In the genomic region with DNA sequence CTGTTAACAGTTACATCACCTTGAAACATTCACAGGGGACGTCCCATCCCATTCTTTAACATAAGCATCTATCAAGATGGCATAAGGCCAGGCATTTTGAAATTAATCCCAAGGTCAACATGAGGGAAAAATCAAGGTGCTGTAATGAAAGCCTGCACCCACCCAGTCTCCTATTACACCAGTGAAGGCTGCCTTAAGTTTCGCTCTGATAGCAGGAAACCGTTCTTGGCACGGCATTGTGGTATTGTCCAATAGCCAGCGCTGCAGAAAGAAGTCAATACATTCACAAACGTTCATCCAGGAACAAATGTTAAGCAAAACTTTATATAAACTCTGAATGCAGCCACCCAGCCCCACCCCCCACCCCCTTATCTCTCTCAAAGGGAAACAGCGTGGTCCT, we compare ENCODE assay signal across 8 mouse cellular contexts. TPM values are rescaled to one million over a fixed set of nuclear protein-coding genes. Genes with fewer than 3 reads are reported as not detected.
DNase-seq lines count a peak whose midpoint lies in the region; ATAC-seq lines count a peak whose summit lies in the region.
"Had no signal": no experiment of that assay in that cellular context is flagged by ENCODE, and none has a peak within 500 bp of the region (broad histone marks: within the 10 kb centered on the region; RNA-seq: fewer than 3 reads in every experiment).

No protein-coding gene starts in this region.

- DNase-seq in midbrain, embryonic 11.5 days (ENCODE audit: low spot score, missing footprints), result no peak
- DNase-seq in kidney, postnatal 36 days, result peak; percentile 64 to 70
- no peak for DNase-seq in retina, embryonic 14.5 days (ENCODE audit: low spot score)
- DNase-seq in embryo, embryonic 10 days (ENCODE audit: low spot score), result no peak
- DNase-seq in thymus, postnatal 25 days, result no peak

- H3K4me1 ChIP-seq in midbrain, embryonic 15.5 days, result peaks cover 8% of the 10 kb centered on the region; the same call in 1 of the 2 replicates
- H3K4me1 ChIP-seq in midbrain, embryonic 11.5 days (ENCODE audit: control insufficient read depth, insufficient read depth, low read length), result no peaks in the 10 kb centered on the region; the same call in 1 of the 2 replicates
- peaks cover 61% of the 10 kb centered on the region for H3K4me1 ChIP-seq in heart, embryonic 13.5 days

- no peak overlapping the region for H3K9ac ChIP-seq in midbrain, embryonic 15.5 days
- H3K9ac ChIP-seq in midbrain, embryonic 11.5 days (ENCODE audit: low read length), result no peak overlapping the region
- peak overlapping the region; percentile 6; the same call in 1 of the 2 replicates for H3K9ac ChIP-seq in heart, embryonic 13.5 days

- H3K27me3 ChIP-seq in midbrain, embryonic 15.5 days (replicated peaks), result no peaks in the 10 kb centered on the region
- no peaks in the 10 kb centered on the region for H3K27me3 ChIP-seq in midbrain, embryonic 11.5 days (ENCODE audit: control insufficient read depth, insufficient read depth, low read length)
- no peaks in the 10 kb centered on the region for H3K27me3 ChIP-seq in heart, embryonic 13.5 days (replicated peaks)

- H3K9me3 ChIP-seq in midbrain, embryonic 15.5 days, result no peaks in the 10 kb centered on the region
- no peaks in the 10 kb centered on the region for H3K9me3 ChIP-seq in midbrain, embryonic 11.5 days (ENCODE audit: control insufficient read depth, low read length)
- peaks cover 5% of the 10 kb centered on the region; the same call in 1 of the 2 replicates for H3K9me3 ChIP-seq in heart, embryonic 13.5 days

- 53% methylated on average over 7 of the region's 7 CpGs for WGBS in midbrain, embryonic 15.5 days
- WGBS in midbrain, embryonic 11.5 days, result 62% methylated on average over 7 of the region's 7 CpGs
- 32% methylated on average over 7 of the region's 7 CpGs for WGBS in heart, embryonic 13.5 days

- no peak overlapping the region for H3K4me2 ChIP-seq in midbrain, embryonic 15.5 days
- no peak overlapping the region for H3K4me2 ChIP-seq in midbrain, embryonic 11.5 days
- peak overlapping the region; percentile 44 for H3K4me2 ChIP-seq in heart, embryonic 13.5 days

- no peak for ATAC-seq in midbrain, embryonic 15.5 days (replicated peaks)
- no peak for ATAC-seq in midbrain, embryonic 11.5 days (ENCODE audit: low FRiP score)
- no peak for ATAC-seq in heart, embryonic 13.5 days (ENCODE audit: extremely low read depth, insufficient number of reproducible peaks, low FRiP score, low TSS enrichment)
- ATAC-seq: intestine, postnatal 0 days had no signal

- H3K36me3 ChIP-seq in midbrain, embryonic 15.5 days (replicated peaks), result no peaks in the 10 kb centered on the region
- no peaks in the 10 kb centered on the region for H3K36me3 ChIP-seq in midbrain, embryonic 11.5 days (ENCODE audit: control insufficient read depth, insufficient read depth, low read length)
- no peaks in the 10 kb centered on the region for H3K36me3 ChIP-seq in heart, embryonic 13.5 days

- H3K4me3 ChIP-seq in midbrain, embryonic 15.5 days, result no peak overlapping the region
- H3K4me3 ChIP-seq in midbrain, embryonic 11.5 days (ENCODE audit: low read depth, low read length), result no peak overlapping the region
- H3K4me3 ChIP-seq in heart, embryonic 13.5 days, result no peak overlapping the region

- 0 out of 2 replicates have a peak overlapping the region, but pooled peaks have one; percentile 8 for H3K27ac ChIP-seq in midbrain, embryonic 15.5 days
- no peak overlapping the region for H3K27ac ChIP-seq in midbrain, embryonic 11.5 days (ENCODE audit: low read depth, low read length)
- H3K27ac ChIP-seq in heart, embryonic 13.5 days (replicated peaks), result peak overlapping the region; percentile 76

RNA-seq across cellular contexts. Expression of a gene that starts 15.4 kb away (rescaled TPM):
- 110 and 115 TPM in 2 replicates for polyA plus RNA-seq in midbrain, embryonic 15.5 days (2015; fragmentation: Nextera tagmentation; extraction: Ambion mirVana)
- 33.1 and 34.0 TPM in 2 replicates for polyA plus RNA-seq in midbrain, embryonic 11.5 days (2014; fragmentation: Nextera tagmentation; extraction: Ambion mirVana)
- polyA plus RNA-seq in heart, embryonic 13.5 days (2015; fragmentation: Nextera tagmentation; extraction: Ambion mirVana), result 26.1 and 29.3 TPM in 2 replicates

Comparison
In these comparisons a context has a peak if more than half of its experiments do, and no peak if none do; other contexts are left out.
1. DNase-seq: peak in kidney, postnatal 36 days (2 of 2); none in midbrain, embryonic 11.5 days (single experiment), retina, embryonic 14.5 days (single experiment), embryo, embryonic 10 days (single experiment) and thymus, postnatal 25 days (single experiment).